Mouse (Mus musculus) kidney, adult 2 months (tissue): ENCODE measurements at regions not wholly inside any gene's neighbourhood (a gene's known extent, or its start where the extent isn't known, plus 50 kb on each side); places are given as distances from the start of the nearest gene placed in this dataset.

Source experiments
- DNase-seq: peaks from one replicate; pipeline ENCODE4 v3.0.0; 2021
- H3K27ac ChIP-seq: fragments of 200-500 bp; 2 replicates; pipeline ENCODE4 v1.5.1; 2012; ENCODE audit warnings: low read depth, low read length, control low read depth, inconsistent platforms; ENCODE audit not compliant: insufficient read depth
- H3K27me3 ChIP-seq: fragments of 200-500 bp; replicated peaks from 2 replicates; pipeline ENCODE4 v1.6.1; 2012; ENCODE audit warnings: mild to moderate bottlenecking, moderate library complexity, low read length, inconsistent platforms; ENCODE audit not compliant: control insufficient read depth, insufficient read depth
- H3K36me3 ChIP-seq: fragments of 200-500 bp; 2 replicates; pipeline ENCODE4 v1.6.1; 2012; ENCODE audit warnings: mild to moderate bottlenecking, moderate library complexity, low read length, inconsistent platforms; ENCODE audit not compliant: control insufficient read depth, insufficient read depth
- H3K4me1 ChIP-seq: fragments of 200-500 bp; 2 replicates; pipeline ENCODE4 v1.6.1; 2011; ENCODE audit warnings: low read length; ENCODE audit not compliant: control insufficient read depth, insufficient read depth
- H3K4me3 ChIP-seq: fragments of 200-500 bp; 2 replicates; pipeline ENCODE4 v1.5.1; 2011; ENCODE audit warnings: mild to moderate bottlenecking, low read depth, low read length, control low read depth; ENCODE audit not compliant: insufficient read depth
- CTCF ChIP-seq: fragments of 200-500 bp; conservative IDR thresholded peaks from 2 replicates; pipeline ENCODE4 v1.5.1; 2011; ENCODE audit warnings: low read depth, mild to moderate bottlenecking, control low read depth, low read length, moderate library complexity, mixed read lengths; ENCODE audit not compliant: insufficient read depth, insufficient read length
- POLR2A ChIP-seq: fragments of 200-500 bp; IDR thresholded peaks from one replicate; pipeline ENCODE4 v1.6.1; 2011; ENCODE audit warnings: low read depth, low read length, control low read depth
- WGBS: fragments of 180-500 bp; shearing (Covaris S2); methylation state at CpG from one replicate; pipeline ENCODE4 v1.1.7; 2018; 5-methylcytosine and 5-hydroxymethylcytosine counted together

GRCm38 (mm10) chr2:75470688-75471054, 188.4 kb upstream of the Hnrnpa3 start:
- no peak for DNase-seq
- Histone ChIP-seq H3K4me3 (no peak overlapping the region), H3K36me3 (no peaks in the 10 kb centered on the region), H3K27me3 (no peaks in the 10 kb centered on the region), H3K4me1 (no peaks in the 10 kb centered on the region), H3K27ac (no peak overlapping the region)
- no peak for TF ChIP-seq POLR2A
- WGBS: 70% methylated on average over 9 of the region's 9 CpGs

GRCm38 (mm10) chr2:75472489-75472888, 186.6 kb upstream of the Hnrnpa3 start:
- no peaks in the 10 kb centered on the region for H3K27me3 ChIP-seq
- H3K27ac ChIP-seq: no peak overlapping the region
- WGBS: 85% methylated on average over 9 of the region's 9 CpGs
- H3K4me3 ChIP-seq: no peak overlapping the region
- no peaks in the 10 kb centered on the region for H3K36me3 ChIP-seq
- no peaks in the 10 kb centered on the region for H3K4me1 ChIP-seq
- DNase-seq: no peak
- TF ChIP-seq POLR2A (no peak), CTCF (no peak)

GRCm38 (mm10) chr2:75474509-75474908, 184.6 kb upstream of the Hnrnpa3 start:
- Histone ChIP-seq H3K4me1 (no peaks in the 10 kb centered on the region), H3K36me3 (no peaks in the 10 kb centered on the region), H3K27ac (no peak overlapping the region), H3K27me3 (no peaks in the 10 kb centered on the region), H3K4me3 (no peak overlapping the region)
- WGBS: 46% methylated on average over 6 of the region's 6 CpGs
- no peak for DNase-seq
- no peak for TF ChIP-seq CTCF
- TF ChIP-seq POLR2A: no peak

- no peaks in the 10 kb centered on the region for H3K4me1 ChIP-seq
- no peak for DNase-seq
- TF ChIP-seq POLR2A: no peak
- no peak for TF ChIP-seq CTCF
- WGBS: 86% methylated on average over 1 of the region's 1 CpGs
- H3K4me3 ChIP-seq: no peak overlapping the region
- H3K36me3 ChIP-seq: no peaks in the 10 kb centered on the region
- H3K27me3 ChIP-seq: no peaks in the 10 kb centered on the region
- H3K27ac ChIP-seq: no peak overlapping the region
Observed at GRCm38 (mm10) chr2:75476350-75476749, 182.7 kb upstream of the Hnrnpa3 start.

- WGBS: 89% methylated on average over 8 of the region's 8 CpGs
- no peak for DNase-seq
- TF ChIP-seq CTCF: no peak
- no peak for TF ChIP-seq POLR2A
- no peak overlapping the region for H3K27ac ChIP-seq
- no peak overlapping the region for H3K4me3 ChIP-seq
- no peaks in the 10 kb centered on the region for H3K4me1 ChIP-seq
- no peaks in the 10 kb centered on the region for H3K36me3 ChIP-seq
- no peaks in the 10 kb centered on the region for H3K27me3 ChIP-seq
Observed at GRCm38 (mm10) chr2:75477076-75477475, 182.0 kb upstream of the Hnrnpa3 start.

GRCm38 (mm10) chr2:75479546-75479945, 179.5 kb upstream of the Hnrnpa3 start:
- 88% methylated on average over 5 of the region's 5 CpGs for WGBS
- Histone ChIP-seq H3K36me3 (no peaks in the 10 kb centered on the region), H3K4me3 (no peak overlapping the region), H3K27me3 (no peaks in the 10 kb centered on the region), H3K4me1 (no peaks in the 10 kb centered on the region), H3K27ac (no peak overlapping the region)
- no peak for TF ChIP-seq POLR2A
- no peak for DNase-seq

- WGBS: 67% methylated on average over 8 of the region's 8 CpGs
- TF ChIP-seq CTCF: no peak
- TF ChIP-seq POLR2A: no peak
- Histone ChIP-seq H3K4me3 (no peak overlapping the region), H3K4me1 (no peaks in the 10 kb centered on the region), H3K27ac (no peak overlapping the region), H3K36me3 (no peaks in the 10 kb centered on the region), H3K27me3 (no peaks in the 10 kb centered on the region)
- DNase-seq: no peak
Observed at GRCm38 (mm10) chr2:75481863-75482262, 177.2 kb upstream of the Hnrnpa3 start.

GRCm38 (mm10) chr2:75482484-75482883, 176.6 kb upstream of the Hnrnpa3 start:
- no peaks in the 10 kb centered on the region for H3K36me3 ChIP-seq
- no peak for DNase-seq
- TF ChIP-seq CTCF: no peak
- TF ChIP-seq POLR2A: no peak
- H3K4me1 ChIP-seq: no peaks in the 10 kb centered on the region
- no peaks in the 10 kb centered on the region for H3K27me3 ChIP-seq
- no peak overlapping the region for H3K4me3 ChIP-seq
- H3K27ac ChIP-seq: no peak overlapping the region
- whole genome bisulfite sequencing: 73% methylated on average over 2 of the region's 2 CpGs
